Mouse (Mus musculus): ENCODE measurements around the gene Samsn1.

Gene Samsn1

DNA sequence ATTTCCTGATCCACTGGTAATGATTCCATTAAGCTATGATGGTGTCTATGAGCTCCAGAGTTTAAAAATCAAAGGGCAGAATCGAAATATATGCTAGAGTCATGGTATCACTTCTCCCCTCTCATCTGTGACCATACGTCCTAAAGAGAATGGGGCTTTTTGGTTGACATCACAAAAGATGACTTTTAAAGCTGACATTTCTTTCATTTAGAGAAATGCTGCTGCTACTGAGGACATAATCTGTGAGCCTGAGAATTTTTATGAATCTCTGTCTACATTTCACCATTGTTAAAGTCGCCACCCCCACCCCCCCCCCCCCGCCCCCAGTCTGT lies 91.9 kb downstream of the Samsn1 start:
- no peak for DNase-seq

DNA sequence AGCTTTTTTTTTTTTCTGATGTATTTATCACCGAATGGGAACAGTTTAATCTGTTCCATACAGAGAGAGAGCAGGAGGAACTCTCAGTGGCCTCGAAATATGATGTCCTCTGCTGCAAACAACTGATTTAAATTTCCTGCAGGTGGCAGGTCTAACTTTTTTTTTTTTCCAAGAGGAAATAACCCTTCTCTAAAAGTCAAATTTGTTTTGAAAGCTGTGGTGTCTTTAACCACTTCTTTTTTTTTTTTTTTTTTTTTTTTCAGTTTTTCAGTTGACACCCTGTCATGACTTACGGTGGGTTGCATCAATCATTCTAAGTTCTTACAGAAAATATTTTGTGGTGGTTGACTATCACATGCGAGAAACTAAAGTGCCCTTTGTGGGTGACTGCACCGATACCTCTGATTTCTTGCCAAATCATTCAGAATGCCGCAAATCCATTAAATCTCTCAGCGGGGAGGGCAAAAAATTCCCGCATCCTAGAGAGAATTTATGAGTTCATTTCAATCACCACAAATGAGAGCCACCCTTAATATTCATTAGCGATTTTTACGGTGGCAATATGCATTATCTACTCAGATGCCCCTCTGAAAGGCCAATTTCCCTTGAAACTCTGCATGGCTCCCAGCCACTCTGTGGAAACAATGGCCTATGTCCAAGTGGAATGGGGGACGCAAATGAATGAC lies 92.4 kb downstream of the Samsn1 start:
- DNase-seq, result no peak

DNA sequence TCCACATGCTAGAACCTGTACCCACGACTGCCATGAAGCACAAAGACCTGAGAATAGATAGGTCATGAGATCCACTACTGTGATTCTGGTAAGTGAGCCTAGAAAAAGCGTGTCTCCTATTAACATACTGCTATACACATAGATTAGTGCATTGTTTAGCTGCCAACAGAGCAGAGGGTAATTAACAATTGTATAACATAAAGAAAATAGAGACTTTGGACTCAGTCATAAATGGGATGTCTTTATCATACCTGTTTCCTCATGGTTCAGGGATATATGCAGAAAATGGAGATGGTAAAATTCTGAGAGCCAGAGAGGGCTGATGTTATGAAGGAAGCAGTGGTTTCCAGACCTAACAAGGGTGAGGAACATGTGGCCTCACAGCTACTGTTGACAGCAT lies 95.6 kb downstream of the Samsn1 start:
- DNase-seq, result no peak

DNA sequence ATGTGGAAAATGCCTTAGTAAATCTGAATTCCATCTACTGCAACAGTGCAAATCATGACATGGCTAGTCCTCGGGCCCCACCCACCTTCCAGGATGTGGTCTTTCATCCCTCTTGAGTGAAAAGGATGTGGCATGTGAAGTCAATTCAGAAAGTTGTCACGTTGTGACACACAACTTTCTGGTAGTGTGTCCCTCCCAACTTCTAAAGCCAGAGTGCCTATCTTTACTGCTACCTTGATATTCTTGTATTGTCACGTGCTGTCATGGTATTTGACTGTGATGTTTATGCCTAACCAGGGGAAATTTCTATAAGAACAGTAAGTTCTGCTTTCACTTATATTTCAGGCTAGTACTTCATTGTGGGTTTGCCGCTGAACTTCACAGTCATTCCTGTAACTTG lies 101.2 kb downstream of the Samsn1 start:
- DNase-seq, result no peak

DNA sequence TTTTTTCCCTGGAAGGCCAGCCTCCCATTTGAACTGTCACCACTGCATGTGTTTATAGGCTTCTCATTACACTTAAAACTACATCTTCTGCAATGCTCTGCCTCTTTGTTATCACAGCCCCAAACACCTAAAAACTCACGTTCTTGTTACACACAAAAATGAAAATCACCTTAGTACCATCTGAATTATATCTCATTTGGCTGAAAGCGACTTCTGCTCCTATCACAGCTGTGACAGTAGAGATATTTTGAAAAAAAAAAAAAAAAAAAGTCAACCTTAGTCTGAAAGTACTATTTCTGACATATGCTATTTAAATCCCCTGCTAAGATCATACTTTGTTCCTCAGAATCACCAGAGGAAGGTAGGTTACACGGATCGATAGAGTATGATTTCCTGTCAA lies 102.8 kb downstream of the Samsn1 start:
- no peak for DNase-seq

DNA sequence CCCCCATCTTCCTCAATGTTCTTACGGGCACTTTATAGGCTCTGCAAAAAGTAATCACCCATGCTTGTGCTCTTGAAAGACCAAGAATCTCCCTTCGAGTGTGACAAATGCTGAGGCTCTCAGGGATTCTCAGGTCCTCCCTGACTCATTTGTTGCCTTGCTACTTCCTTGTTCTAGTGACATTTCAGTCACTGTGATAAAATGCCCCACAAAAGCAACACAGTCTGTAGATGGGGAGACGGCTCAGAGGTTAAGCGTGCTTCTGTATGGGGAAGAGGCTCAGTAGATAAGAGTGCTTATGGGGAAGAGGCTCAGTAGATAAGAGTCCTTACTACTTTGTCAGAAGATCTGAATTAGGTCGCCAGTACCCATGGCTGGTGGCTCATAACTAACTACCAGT lies 104.4 kb downstream of the Samsn1 start:
- no peak for DNase-seq

DNA sequence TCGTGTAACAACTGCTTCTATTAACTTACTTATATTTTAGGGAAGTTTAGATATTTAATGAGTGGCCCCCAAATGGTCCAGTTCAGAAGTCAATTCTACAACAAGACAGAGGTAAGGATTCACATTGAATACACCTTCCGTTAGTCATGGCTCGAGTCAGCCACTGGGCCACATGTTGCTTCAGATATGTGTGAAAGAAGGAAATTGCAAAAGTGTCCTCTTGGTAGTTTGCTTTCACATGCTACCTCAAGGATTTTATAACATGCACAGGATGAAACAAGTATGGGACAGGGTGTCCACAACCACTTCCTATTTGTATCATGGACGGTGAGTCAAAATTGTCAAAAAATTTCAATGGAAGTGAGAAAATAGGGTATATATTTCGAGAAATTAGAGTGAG lies 110.0 kb downstream of the Samsn1 start:
- DNase-seq, result no peak

DNA sequence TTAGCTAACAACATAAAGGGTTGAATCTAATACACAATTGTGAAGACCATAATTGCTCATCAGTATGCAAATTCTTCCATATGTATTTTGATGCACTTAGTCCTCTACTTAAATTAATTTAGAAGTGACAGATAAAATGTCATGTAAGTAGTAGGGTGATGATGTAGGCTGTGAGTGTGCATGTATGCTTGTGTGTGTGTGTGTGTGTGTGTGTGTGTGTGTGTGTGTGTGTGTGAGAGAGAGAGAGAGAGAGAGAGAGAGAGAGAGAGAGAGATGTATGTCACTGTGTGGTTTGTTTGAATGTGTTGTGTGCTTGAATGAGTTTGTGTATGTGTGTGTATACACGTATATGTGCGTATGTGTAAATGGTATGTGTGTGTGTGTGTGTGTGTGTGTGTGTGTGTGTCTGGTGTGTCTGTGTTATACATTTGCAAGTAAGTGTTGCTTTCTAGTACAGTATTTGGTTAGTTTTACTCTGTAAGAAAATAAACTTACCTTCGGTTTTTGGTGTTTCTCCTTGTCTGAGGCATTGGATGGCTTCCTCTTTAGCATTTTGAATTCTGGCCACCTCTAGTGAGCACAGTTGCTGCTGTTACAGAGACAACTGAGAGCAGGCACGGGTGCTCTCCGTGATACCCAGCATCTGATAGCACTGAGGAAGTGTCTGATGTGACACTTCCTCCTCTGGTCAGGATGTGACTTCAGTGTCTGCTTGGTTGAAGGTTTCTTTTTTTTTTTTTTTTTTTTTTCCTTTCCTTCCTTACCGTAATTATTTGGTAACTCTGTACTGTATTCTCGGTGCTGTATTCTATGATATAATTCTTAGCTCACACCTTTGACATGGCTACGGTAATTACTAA lies 113.2 kb downstream of the Samsn1 start:
- peak; percentile 27 for DNase-seq

DNA sequence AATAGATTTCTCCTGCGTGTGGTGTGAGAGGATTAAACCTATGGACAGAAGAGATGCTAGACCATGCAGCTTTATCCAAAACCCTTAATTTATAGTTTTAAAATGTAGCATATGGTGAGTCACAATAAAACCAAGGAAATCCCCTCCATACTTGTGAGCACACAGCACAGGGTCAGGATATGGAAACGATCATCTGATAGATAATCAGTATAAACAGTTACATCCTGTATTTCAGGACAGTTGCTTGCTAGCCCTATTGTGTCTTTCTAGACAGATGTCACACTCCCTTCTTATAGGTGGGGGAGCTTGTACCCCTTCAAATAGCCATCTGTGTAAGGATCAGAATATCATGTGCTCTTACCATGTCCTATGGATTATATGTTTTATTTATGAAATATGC lies 115.3 kb downstream of the Samsn1 start:
- DNase-seq, result no peak

DNA sequence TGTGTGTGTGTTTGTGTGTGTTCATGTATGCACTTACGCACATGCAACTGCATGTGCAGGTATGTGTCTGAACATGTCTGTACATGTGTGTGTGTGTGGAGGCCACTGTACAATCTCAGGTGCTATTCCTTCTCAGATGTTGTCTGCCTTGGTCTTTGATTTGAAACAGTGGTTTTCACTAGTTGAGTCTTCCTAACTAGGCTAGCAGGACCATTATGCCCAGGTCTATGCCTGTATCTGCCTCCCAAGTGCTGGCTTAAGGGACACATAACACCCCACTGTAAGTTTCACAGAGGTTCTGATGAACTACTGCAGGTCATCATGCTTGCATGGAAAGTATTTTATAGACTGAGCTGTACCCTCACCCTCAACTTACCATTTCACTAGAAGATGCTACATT lies 115.8 kb downstream of the Samsn1 start:
- DNase-seq, result no peak

DNA sequence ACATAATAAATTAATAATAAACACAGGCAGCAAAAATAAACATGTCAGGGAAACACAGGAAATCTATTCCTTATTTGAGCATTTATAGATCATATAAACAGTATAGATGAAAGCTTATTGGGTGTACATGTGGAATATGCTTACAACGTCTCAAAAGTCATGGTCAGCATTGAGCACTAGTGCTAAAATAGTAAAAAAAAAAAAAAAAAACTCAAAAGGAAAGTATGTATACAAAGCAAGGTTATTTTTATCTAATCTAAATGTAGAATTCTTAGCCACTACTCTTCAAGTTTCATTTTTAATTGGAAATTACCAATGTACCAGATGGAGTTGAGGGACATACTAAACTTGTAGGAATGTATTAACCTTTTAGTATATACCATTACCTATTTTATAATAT lies 116.8 kb downstream of the Samsn1 start:
- no peak for DNase-seq

DNA sequence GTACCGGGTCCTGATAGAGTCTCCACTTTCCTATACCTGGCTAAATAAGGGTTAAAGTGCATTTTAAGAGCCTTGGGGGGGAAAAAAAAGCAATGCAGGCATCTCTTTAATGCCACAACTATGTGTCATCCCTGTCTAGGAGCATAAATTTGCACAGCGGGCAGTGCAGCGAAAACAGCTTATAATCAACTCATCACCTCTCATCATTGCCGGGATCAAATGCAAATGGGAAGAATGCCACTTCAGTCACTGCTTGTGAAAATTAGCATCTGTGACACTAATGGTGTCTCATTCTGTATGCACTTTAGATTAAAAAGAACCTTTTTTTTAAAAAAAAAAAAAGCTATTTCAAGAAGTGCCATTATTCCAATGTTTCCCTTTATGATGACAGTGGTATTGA lies 118.0 kb downstream of the Samsn1 start:
- no peak for DNase-seq

DNA sequence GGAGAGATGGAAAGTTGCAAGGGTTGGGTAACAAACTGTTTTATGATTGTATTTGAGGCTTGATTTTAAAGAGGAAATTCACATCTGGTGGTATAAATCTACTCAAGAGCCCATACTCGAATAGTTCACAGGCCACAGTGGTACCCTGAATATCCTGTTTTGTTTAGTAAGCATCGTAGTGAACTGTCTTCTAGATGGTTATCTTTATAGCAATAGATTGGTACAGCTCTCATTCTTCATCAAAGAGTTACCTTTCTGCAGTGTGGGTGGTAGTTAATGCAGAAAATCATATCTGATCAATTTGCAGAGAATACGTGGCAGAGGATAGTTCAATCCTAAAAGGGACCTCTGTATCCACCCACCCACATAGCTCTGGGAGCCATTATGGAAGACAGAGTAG lies 119.1 kb downstream of the Samsn1 start:
- no peak for DNase-seq

DNA sequence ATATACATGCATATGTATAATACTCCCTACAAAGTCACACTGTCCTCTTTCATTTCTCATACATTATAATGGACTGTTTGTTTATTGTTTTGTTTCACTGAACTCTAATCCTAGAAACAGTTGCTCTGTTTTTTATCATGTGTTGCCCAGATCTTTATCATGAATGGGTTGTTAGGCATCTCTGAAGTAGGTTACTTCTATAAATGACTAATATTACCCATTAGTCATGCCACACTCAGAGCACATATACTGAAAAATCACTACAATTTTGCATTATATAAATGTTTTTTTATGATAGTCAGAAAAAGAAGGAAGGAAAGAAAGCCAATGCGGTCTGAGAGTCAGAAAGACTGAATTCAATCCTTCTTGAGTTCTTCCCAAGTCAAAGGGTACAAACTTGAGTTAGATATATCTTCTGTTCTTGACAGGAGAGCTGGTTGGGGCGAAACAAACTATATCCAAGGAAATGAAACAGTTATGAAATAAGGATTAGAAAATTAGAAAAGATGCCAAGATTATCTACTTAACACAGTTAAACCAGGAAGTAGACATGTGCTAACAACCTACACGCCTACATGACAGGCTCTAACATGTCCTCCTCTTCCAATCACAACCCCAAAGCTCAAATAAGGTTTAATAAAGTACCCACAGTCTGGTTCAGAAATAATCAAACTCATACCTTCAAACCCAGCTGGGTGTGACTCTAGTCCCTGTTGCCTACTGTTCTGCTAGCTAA lies 122.0 kb downstream of the Samsn1 start:
- no peak for DNase-seq

DNA sequence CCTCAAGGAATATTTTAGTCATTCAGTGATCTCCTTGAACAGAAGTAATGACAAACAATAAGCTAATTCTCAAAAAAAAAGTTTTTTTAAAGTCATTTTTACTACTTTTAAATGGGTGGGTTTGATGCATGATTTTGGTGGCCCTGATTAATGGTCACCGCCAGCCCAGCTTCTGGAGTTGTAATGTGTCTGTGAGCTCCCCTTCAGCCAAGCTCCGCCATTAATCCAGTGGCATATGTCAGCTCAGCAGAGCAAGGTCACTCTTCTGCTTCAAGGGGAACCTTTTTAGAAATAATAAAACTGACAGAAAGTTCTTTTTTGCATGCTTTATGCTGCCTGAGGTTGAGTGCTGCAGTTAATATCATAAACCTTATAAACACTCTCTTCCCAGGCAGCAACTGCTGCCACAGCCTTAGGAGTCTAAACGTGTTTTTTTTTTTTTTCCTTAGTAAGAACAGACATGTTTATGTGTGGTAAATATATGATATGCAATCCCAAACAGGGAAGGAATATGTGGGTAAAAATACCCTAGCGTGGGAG lies 124.2 kb downstream of the Samsn1 start:
- DNase-seq, result no peak

DNA sequence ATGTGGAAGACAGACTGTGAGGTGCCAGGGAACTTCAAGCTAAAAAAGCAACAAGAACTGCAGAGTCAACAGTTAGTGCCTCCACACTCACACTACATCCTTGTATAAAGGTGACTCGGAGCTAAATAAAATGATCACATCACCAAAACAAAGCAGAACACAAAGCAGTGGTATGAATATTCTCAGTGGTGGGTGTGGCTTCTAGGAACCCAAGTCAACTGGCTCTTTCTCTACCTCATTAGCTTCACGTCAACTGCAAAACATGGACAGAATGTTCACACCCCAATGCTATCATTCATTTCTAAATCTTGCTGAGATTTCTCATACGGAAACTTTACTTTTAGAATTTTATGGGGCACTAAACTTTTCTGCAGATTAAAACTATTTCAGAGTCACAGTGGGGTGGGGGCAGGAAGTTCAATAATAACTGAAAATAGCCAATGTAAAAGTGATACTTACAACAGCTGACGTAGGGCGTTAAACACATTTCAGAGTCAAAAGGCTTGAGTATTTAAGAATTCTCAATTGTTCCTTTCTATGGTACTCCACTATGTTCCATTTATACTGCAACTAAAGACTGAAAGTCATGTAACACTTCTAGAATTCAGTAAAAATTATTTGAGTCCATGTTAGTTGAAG lies 127.7 kb downstream of the Samsn1 start:
- no peak for DNase-seq

DNA sequence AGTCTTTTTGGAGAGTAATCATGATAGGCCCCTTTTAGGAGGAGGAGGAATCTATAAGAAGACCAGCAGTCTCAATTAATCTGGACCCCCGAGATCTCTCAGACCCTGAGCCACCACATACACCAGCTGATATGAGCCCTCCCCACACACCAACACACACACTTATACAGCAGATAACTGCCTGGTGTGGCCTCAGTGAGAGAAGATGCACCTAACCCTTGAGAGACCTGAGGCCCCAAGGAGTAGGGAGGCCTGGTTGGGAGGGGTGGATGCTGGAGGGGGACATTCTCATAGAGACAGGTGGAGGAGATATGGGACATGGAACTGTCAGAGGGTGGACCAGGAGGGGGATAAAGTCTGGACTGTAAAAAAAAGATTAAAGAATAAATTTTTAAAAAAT lies 128.6 kb downstream of the Samsn1 start:
- no peak for DNase-seq

DNA sequence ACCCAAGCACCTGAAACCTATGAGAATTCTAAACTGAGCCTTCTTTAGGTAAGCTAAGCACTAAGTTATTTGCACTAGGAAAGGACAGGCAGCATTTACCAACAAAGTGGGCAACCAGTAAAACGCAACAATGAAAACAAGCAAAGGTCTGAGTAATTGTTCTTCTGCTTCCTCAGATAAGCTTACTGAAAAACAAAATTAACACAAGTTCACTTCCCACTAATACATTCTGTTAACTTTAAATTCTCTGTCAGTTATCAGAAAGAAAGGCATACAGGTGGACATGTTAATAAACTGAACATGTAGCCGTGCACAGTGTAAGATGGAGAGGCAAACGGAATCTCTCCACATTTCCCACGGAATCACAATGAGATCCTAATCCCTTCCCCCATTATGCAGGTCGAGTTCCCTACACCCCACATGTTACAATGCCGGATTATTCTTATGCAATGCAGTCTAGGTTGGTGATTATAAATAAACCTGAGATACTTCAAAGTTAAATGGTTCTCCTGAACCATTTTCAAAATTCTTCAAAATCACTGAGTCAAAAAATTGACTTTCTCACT lies 132.9 kb downstream of the Samsn1 start:
- DNase-seq, result no peak

DNA sequence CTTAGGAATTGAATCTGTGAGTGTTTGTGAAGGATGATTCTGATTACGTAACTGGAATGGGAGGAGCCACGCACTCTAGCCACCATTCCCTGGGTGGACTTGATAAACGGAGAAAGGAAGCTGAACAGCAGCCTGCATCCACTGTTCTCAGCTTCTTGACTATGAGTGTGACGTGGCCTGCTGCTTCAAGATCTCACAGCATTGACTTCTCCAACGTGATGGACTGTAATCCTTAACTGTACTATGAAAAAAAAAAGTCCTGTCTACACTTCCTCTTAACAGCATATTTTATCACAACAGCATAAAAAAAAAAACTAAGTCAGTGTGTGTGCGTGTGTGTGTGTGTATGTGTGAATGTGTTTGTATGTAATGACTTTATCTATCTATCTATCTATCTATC lies 134.9 kb downstream of the Samsn1 start:
- no peak for DNase-seq

DNA sequence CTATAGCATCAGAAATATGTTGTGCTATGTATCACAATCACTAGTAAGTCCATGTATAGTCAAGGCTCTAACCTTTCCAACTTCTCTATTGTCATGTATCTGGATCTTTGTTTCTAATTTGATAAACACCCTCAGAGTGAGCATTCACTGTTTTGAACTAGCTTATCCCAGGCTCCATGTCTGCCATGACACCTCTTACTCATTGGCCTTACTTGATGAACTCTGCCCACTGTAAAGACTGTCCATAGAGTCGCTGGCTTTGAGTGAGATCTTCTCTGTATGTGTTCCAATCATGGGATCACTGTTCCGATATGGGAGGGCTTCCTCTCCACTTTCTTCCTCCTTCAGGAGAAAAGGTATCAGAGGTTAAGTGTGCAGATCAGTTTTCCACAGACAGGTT lies 143.2 kb downstream of the Samsn1 start:
- no peak for DNase-seq

DNA sequence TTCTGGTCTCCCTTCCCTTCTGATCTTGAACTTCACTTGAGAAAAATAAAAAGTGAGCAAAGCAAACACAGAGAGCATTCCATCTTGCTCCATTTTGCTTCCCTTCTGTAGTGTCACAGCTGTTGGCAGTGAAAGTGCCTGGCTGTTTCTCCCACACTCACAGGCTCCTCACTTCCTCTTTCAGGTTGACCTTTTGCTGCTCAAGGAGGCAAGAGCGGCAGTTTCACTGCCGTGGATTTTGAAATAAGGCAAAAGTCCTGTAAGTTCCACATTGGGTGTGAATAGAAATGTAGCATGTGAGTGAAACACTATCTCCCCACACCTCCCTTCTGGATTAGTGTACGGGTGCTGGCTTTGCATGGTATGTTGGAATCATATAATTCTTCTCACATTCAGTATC lies 144.9 kb downstream of the Samsn1 start:
- DNase-seq, result peak; percentile 24

DNA sequence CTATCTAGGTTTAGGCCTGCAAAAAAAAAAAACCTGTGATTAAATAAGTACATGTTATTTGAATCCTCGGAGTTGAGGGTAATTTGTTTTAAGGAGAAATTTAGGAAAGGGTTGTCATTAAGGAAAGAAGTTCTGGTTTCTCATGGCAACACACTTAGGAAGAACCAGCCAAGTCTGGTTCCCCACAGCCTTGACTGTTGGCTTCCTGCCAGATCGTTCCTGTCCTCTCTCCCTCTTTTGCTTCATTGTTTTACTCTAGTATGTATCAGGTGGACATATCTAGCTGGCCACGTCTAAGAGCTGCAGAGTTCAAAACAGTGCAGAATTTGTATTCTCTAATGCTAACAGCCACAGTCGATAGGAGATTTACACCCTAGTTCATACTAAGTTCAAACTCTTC lies 146.2 kb downstream of the Samsn1 start:
- no peak for DNase-seq

DNA sequence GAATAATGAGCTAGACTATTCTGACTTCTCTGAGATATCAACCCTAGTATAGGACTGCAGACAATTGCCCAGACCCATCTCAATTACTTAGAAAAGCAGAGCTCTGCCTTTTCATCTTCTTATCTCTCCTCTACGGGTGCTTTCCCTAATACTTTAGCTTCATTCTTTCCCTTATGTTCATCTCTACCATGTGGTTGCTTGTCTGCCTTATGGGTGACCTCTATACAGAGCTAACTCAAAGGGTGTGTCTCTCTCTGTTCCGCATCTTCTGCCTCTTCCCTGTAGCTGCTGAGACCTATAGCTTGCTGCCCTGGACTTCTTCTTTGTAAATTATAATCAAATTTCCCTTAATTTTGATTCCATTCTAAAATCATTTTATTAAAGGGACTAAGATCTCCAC lies 147.6 kb downstream of the Samsn1 start:
- DNase-seq, result no peak
